Mouse (Mus musculus): ENCODE results near the gene Cog3.

- TF ChIP-seq GATA1 (IDR thresholded peaks at IDR 0.05; ENCODE audit: borderline replicate concordance, low read length) (no peak), FLI1 (IDR thresholded peaks at IDR 0.05; ENCODE audit: low read length) (no peak)
Measured at GRCm38 (mm10) chr14:75669085-75669645, 85.2 kb downstream of the Cog3 start.

Measured in megakaryocyte, embryonic 14.5 days (primary cell).